Comparison of ENCODE assay signal across 8 mouse cellular contexts in genomic region chr2:13372256-13372824, GRCm38 (mm10).
A peak's percentile ranks its signal among the peaks of the same experiment; 100 is the strongest.
DNase-seq lines count a peak whose midpoint lies in the region; ATAC-seq lines count a peak whose summit lies in the region.

No protein-coding gene starts in this region.

- H3K27ac ChIP-seq in forebrain, embryonic 12.5 days, result peak overlapping the region; percentile 88
- peak overlapping the region; percentile 88 for H3K27ac ChIP-seq in neural tube, embryonic 11.5 days (ENCODE audit: low read depth, low read length)

- H3K9me3 ChIP-seq in forebrain, embryonic 12.5 days, result no peaks in the 10 kb centered on the region
- H3K9me3 ChIP-seq in neural tube, embryonic 11.5 days (ENCODE audit: control insufficient read depth, low read length), result no peaks in the 10 kb centered on the region

- H3K4me2 ChIP-seq in forebrain, embryonic 12.5 days, result peak overlapping the region; percentile 24
- H3K4me2 ChIP-seq in neural tube, embryonic 11.5 days (ENCODE audit: low read depth), result no peak overlapping the region

- H3K27me3 ChIP-seq in forebrain, embryonic 12.5 days, result no peaks in the 10 kb centered on the region
- H3K27me3 ChIP-seq in neural tube, embryonic 11.5 days (ENCODE audit: control insufficient read depth, insufficient read depth, low read length), result no peaks in the 10 kb centered on the region

- no peaks in the 10 kb centered on the region for H3K36me3 ChIP-seq in forebrain, embryonic 12.5 days (replicated peaks)
- H3K36me3 ChIP-seq in neural tube, embryonic 11.5 days (ENCODE audit: control insufficient read depth, insufficient read depth, low read length), result no peaks in the 10 kb centered on the region

- H3K9ac ChIP-seq in forebrain, embryonic 12.5 days, result no peak overlapping the region
- H3K9ac ChIP-seq in neural tube, embryonic 11.5 days (ENCODE audit: low read length), result no peak overlapping the region

- ATAC-seq in forebrain, embryonic 12.5 days (ENCODE audit: low FRiP score), result peak; percentile 95
- ATAC-seq in neural tube, embryonic 11.5 days (ENCODE audit: insufficient read depth, low FRiP score, low TSS enrichment), result peak; percentile 92

- H3K4me3 ChIP-seq in forebrain, embryonic 12.5 days (replicated peaks), result no peak overlapping the region
- H3K4me3 ChIP-seq in neural tube, embryonic 11.5 days (ENCODE audit: low read depth, low read length), result no peak overlapping the region

- H3K4me1 ChIP-seq in forebrain, embryonic 12.5 days, result peaks cover 33% of the 10 kb centered on the region
- peaks cover 14% of the 10 kb centered on the region for H3K4me1 ChIP-seq in neural tube, embryonic 11.5 days (ENCODE audit: control insufficient read depth, insufficient read depth, low read length)

- DNase-seq in adrenal gland, postnatal 14 days, result peak; percentile 70
- DNase-seq in heart, postnatal 4 days, result peak; percentile 74
- peak; percentile 52 for DNase-seq in liver
- peak; percentile 75 for DNase-seq in neural tube, embryonic 11.5 days (ENCODE audit: low spot score)
- no peak for DNase-seq in c-Kit-positive CD71-positive TER-119-positive erythroid progenitor cells, embryonic 14.5 days (ENCODE audit: low spot score)
- DNase-seq in spleen, postnatal 10 days (ENCODE audit: low spot score in 2 of 2), result no peak
- no peak for DNase-seq in right cerebral cortex, postnatal 36 days (ENCODE audit: low spot score in 2 of 2)

- WGBS in forebrain, embryonic 12.5 days, result 0% methylated on average over 5 of the region's 5 CpGs
- 0% methylated on average over 4 of the region's 5 CpGs for WGBS in neural tube, embryonic 11.5 days

Comparison
In these comparisons a context has a peak if more than half of its experiments do, and no peak if none do; other contexts are left out.
1. DNase-seq: peak in adrenal gland, postnatal 14 days (single experiment), heart, postnatal 4 days (single experiment), liver (single experiment) and neural tube, embryonic 11.5 days (single experiment); none in c-Kit-positive CD71-positive TER-119-positive erythroid progenitor cells, embryonic 14.5 days (single experiment), spleen, postnatal 10 days (0 of 2) and right cerebral cortex, postnatal 36 days (0 of 2).